Mouse (Mus musculus): ENCODE measurements at regions not wholly inside any gene's neighbourhood (a gene's known extent, or its start where the extent isn't known, plus 50 kb on each side); places are given as distances from the start of the nearest gene placed in this dataset.

- TF ChIP-seq CTCF (IDR thresholded peaks at IDR 0.05; ENCODE audit: insufficient read depth, low read depth, low read length), result no peak
- no peak for TF ChIP-seq POLR2A (IDR thresholded peaks at IDR 0.05; ENCODE audit: insufficient read depth, low read depth, low read length)
These were observed 495.9 kb upstream of the Gm10131 start for GRCm38 (mm10) chr8:34607426-34607825.
